Mouse (Mus musculus): Measurements from ENCODE around the gene Tmem80. TPM values are rescaled to one million over a fixed set of nuclear protein-coding genes. Genes with fewer than 3 reads are reported as not detected.

Tmem80 gene
- total RNA-seq (2021), result 10 to 100 TPM; 25.7 to 25.9 TPM
- long read RNA-seq, experiment 1, partial matches to known transcripts, result 0 of 18 reads
- long read RNA-seq, experiment 1, other reads (novel, unspliced or antisense), result 8 of 18 reads
- long read RNA-seq, experiment 2, transcript Tmem80-201 (6 exons, 1,800 nt), result major isoform, 8 of 38 reads
- long read RNA-seq, experiment 2, transcript Tmem80-202 (5 exons, 959 nt), result minor isoform, 5 of 38 reads
- long read RNA-seq, experiment 2, transcript Tmem80-209 (2 exons, 905 nt), result minor isoform, 5 of 38 reads
- long read RNA-seq, experiment 2, partial matches to known transcripts, result 0 of 38 reads
- long read RNA-seq, experiment 2, other reads (novel, unspliced or antisense), result 15 of 38 reads

DNA sequence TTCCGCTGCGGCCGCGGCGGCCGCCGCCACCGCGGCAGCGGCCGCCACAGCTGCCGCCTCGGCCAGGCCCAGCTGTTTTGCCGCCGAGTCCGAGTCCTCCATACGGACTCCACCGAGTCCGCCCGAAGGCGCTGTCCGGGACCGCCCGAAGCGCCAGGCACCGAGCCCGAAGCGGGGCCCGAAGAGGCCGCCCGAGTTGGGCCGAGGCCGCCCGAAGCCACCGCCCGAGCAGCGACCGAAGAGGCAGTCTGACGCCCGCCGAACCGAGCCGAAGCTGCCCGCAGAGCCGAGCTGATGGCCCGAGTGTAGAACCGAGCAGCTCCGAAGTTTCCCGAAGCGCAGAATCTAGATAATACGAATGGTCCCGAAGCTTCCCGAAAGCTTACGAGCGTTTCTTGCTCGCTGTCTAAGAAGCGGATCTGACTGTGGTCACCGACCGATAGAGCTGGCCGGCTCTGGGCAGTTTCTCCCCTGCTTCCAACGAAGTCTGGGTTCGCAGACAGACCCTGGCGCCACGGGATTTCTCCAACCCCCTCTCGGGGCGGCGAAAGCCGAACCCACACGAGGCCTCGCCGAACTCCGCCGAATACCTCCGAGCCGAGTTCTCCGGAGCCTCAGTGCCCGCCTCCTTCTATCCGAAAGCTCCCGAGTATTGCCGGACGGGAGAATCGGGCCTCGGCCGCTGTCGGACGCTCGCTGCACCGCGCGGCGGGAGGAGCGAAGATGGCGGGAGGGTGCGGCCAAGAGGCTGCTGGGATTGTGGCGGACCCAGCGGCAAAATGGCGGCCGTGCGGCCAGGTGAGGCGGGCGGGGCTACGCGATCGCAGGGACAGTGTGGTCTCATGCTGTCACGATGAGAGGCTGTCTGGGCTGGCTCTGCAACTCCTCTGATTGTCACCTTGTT is at the start of gene Tmem80, which contains the start of gene Deaf1:
Gene Tmem80 (plus strand): TSS at position 271 of the 904 bp plus-strand sequence.
Gene Deaf1 (minus strand): TSS at position 222 of the 904 bp plus-strand sequence.
- DNase-seq (ENCODE audit: low spot score in 2 of 2), result peak; percentile 97 to 98

DNA sequence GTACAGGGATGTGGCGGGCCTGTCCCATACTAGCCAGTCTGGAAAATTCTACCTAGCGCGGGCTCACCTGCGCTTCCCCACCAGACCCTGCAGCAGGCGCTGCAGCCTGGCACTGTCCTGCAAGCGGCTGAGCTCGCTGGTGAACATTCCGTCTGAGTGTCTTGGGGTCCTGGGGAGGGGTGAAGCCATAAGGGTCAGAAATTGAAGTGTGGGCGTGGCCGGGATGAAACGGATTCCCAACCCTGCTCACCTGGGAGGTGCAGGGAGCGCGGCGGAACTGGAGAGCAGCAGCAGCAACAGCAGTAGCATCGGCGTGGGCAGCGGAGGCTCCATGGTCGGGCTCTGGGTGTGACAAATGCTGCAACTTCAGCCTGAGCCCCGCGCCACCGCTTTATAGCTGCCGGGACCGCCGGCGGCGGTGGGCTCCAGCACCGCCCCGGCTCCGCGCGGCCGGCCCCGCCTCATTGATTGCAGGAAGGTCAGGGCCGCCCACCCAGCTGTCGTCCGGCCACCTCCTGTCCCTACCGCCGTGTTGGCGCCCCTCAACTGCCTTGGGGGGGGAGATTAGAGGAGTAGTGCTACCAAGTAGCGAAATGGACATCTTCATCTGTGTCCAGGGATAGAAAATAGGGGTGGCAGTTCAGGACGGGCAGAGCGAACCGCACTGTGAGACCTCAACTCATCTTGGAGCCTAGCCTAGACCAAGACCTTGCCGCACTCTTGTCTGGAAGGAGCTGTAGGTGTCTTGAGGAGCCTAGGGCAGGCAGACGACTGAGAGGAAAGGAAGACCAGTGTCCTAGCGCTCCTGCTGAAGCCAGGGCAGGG is 48.6 kb upstream of the Tmem80 start, which contains the start of gene Sct:
Gene Sct (minus strand): TSS at position 368 of the 825 bp plus-strand sequence.
- DNase-seq (ENCODE audit: low spot score in 2 of 2), result no peak

GRCm38 (mm10) chr7:141281442-141281841 is 46.1 kb upstream of the Tmem80 start:
- DNase-seq (ENCODE audit: low spot score in 2 of 2), result no peak

DNA sequence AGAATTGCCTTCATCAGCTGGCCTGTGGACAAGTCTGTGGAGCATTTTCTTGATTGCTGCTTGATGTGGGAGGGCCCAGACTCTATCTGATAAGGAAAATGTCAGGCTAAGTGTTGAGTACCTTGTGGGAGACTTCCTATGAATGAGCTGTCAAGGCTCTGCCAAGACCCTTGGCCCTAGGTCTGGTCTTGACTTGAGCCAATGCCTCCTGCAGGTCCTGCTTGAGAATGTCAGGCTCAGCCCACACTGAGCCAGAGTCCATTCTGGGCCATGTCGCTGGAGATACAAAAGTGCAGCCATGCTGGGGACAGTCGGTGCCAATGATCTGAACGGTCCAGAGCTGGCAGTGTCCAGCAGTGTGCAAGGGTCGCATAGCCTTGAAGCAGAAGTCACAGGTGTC is 44.8 kb upstream of the Tmem80 start:
- no peak for DNase-seq (ENCODE audit: low spot score in 2 of 2)

GRCm38 (mm10) chr7:141288042-141288441 is 39.5 kb upstream of the Tmem80 start:
- no peak for DNase-seq (ENCODE audit: low spot score in 2 of 2)

GRCm38 (mm10) chr7:141291921-141292582 is 35.5 kb upstream of the Tmem80 start, which contains the start of gene Drd4:
Drd4 (plus strand) TSS chr7:141292006.
- DNase-seq (ENCODE audit: low spot score in 2 of 2), result no peak

DNA sequence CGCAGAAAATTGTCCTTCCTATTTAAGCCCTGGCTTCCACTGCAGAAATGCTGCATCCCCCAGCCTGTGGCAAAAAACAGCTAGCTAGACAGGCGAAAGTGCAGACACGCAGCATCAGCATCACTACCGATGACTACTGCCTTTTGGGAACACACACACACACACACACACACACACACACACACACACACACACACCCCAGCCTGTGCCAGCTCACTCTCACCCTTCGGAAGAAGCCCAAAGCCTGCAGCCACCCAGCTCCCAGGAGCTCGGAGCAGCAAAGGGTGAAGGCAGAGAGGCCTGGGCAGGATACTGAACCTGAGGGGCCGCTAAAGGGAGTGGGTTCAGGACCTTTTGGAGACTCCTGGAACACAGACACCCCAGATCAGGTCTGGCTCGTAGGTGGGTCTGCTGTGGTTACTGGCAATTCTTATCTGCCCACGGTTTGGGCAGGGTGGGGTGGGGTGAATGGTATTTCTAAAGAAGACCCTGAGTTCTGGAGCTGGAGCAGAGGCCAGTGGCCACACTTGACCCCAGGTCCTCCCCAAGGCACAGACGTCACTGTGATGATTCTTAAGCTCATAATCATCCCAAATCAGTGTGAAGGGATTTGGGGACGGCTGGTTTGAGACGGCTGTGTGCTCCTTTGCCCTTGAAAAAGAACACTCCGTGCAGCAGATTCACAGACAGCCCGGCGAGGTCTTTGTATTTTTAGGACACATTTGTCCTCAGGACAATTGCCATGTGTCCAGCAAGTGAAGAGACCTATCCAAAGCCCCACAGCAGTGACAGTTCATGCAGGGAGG is 34.8 kb upstream of the Tmem80 start:
- DNase-seq (ENCODE audit: low spot score in 2 of 2), result no peak

- DNase-seq (ENCODE audit: low spot score in 2 of 2), result peak in 1 of 2 experiments; percentile 42
Observed at GRCm38 (mm10) chr7:141293852-141294471, 33.6 kb upstream of the Tmem80 start.

- DNase-seq (ENCODE audit: low spot score in 2 of 2), result no peak
Observed at GRCm38 (mm10) chr7:141294479-141294878, 33.1 kb upstream of the Tmem80 start.

DNA sequence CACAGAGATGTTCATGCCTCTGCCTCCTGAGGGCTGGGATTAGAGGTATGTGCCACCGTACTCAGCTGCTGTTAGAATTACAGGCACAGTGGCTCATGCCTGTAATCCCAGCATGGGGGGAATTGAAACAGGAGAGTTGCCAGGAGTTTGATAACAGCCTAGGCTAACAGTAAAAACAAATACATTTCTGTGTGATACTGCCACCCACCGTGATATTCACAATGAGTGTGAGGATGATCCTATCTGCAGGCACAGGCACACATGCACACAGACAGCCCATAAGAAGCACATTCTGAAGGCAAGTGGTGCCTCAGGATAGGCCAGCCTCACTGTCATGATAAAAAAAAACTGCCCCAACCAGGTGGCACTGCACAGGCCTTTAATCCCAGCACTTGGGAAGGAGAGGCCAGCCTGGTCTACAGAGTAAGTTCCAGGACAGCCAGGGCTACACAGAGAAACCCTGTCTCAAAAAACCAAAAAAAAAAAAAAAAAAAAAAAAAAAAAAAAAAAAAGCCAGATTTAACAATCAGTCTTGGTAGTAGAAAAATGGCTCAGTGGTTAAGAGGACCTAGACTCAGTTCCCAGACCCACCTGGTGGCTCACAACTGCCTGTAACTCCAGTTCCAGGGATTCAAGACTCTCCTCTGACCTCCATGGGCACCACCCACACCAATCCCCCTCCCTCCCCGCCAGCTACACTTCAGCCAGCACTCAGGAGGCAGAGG is 29.5 kb upstream of the Tmem80 start:
- no peak for DNase-seq (ENCODE audit: low spot score in 2 of 2)

DNA sequence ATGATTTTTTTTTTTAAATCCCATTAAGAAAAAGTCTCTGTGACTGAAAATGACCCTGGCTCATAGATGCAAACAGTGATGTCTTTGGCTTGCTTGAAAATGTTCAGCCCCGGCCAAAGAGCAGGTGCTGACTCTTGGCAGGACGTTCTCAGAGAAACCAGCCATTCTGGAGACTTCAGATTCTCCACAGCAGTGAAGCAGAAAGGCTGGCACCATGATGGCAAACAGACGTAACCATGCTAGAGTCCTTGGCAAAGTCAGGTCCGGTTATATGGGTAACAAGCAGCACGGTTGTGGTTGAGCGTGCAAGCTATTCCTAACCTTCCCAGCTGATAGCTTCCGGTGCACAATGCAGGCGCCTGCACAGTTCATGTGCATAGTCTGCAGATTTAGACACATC is 28.4 kb upstream of the Tmem80 start:
- no peak for DNase-seq (ENCODE audit: low spot score in 2 of 2)

DNA sequence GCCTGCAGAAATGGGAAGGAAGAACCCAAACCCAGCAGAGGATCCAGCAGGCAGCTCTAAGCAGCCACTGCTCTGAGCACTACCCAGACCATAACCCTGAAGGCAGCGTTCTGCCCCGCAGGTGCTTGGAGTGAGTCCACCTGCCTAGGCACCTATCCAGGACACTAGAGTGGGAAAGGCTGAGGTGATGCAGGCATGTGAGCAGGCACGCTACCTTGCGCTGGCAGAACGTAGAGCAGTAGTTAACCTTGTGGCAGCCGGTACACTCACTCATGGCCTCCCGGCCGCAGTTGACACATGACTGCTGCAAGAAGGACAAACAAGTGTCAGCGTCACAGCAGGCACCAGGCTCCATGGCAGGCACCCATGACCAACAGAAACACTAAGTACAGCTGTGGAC is 26.2 kb upstream of the Tmem80 start:
- DNase-seq (ENCODE audit: low spot score in 2 of 2), result no peak

GRCm38 (mm10) chr7:141302702-141303268 is 24.8 kb upstream of the Tmem80 start:
- no peak for DNase-seq (ENCODE audit: low spot score in 2 of 2)

GRCm38 (mm10) chr7:141304537-141304936 is 23.0 kb upstream of the Tmem80 start:
- DNase-seq (ENCODE audit: low spot score in 2 of 2), result no peak

GRCm38 (mm10) chr7:141314416-141314815 is 13.1 kb upstream of the Tmem80 start:
- DNase-seq (ENCODE audit: low spot score in 2 of 2), result no peak

DNA sequence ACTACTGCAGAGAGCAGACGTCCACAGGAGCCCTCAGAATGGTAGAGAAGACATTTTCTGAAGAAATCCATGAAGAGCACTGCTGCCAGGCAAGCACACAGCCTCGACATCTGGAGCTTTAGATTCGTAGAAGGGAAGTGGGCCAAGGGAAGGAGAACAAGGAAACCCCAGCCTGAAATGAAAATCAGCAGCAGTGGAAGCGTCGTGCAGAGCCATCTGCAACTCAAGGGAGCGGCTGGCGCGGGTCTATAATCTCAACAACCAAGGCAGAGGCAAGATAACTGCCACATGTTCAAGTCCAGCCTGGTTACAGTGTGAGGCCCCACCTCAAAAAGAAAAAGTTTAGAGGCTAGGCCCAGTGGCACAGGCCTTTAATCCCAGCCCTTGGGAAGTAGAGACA is 12.5 kb upstream of the Tmem80 start:
- no peak for DNase-seq (ENCODE audit: low spot score in 2 of 2)

DNA sequence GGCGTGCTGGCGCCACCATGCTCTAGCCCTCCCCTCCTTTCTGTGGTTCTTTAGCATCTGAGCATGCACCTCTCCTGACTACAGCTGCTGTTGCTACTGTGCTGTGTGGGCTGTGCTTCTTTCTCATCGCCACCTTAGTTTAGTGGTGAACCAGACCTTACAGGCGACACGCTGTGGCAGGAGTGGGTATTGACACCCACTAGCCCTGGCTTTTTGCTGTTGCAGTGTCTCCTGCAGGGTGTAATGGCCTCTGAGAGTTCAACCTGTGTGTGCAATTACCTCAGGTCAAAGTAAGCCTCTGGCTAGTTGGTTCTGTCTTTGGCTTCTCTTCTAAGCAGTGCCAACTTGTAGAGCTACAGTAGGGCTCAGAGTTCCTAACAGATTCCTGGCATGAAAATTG is 11.6 kb upstream of the Tmem80 start:
- no peak for DNase-seq (ENCODE audit: low spot score in 2 of 2)

GRCm38 (mm10) chr7:141317619-141318132 is 9.9 kb upstream of the Tmem80 start:
- DNase-seq (ENCODE audit: low spot score in 2 of 2), result no peak

Measured in adrenal gland, adult 18-20 months (tissue).